Mouse (Mus musculus): ENCODE results near the gene Slc17a5. TPM values are rescaled to one million over a fixed set of nuclear protein-coding genes. Genes with fewer than 3 reads are reported as not detected.
"Not testable (repeated sequence)": the region's sequence is repeated elsewhere in the genome, so short reads cannot be mapped to it uniquely, and the experiment has no call there.

Slc17a5 gene
- polyA plus RNA-seq, 1 experiment from 2014 or later: 16.9 TPM

- no peaks in the 10 kb centered on the region for H3K4me1 ChIP-seq (ENCODE audit: control insufficient read depth, insufficient read depth, low read length)
- H3K27me3 ChIP-seq (ENCODE audit: control insufficient read depth, insufficient read depth, low read length): no peaks in the 10 kb centered on the region
- H3K9me3 ChIP-seq (ENCODE audit: control insufficient read depth, low read length): no peaks in the 10 kb centered on the region
- H3K27ac ChIP-seq (replicated peaks; ENCODE audit: low read depth, low read length): peak overlapping the region; percentile 87
- H3K4me2 ChIP-seq (ENCODE audit: low read length): peak overlapping the region; percentile 93
- peak; percentile 77 for ATAC-seq (ENCODE audit: low FRiP score, low TSS enrichment)
- H3K36me3 ChIP-seq (ENCODE audit: control insufficient read depth, insufficient read depth, low read length): no peaks in the 10 kb centered on the region
- H3K9ac ChIP-seq (replicated peaks; ENCODE audit: low read length): peak overlapping the region; percentile 70
- WGBS: 4% methylated on average over 16 of the region's 16 CpGs
- peak; percentile 88 for DNase-seq
- H3K4me3 ChIP-seq (replicated peaks; ENCODE audit: low read depth, low read length): peak overlapping the region; percentile 48
Observed at GRCm38 (mm10) chr9:78527767-78528381, 60.0 kb downstream of the Slc17a5 start.

- WGBS: under 1% methylated on average over 24 of the region's 24 CpGs
- Histone ChIP-seq H3K36me3 (ENCODE audit: control insufficient read depth, insufficient read depth, low read length) (no peaks in the 10 kb centered on the region), H3K27ac (replicated peaks; ENCODE audit: low read depth, low read length) (peak overlapping the region; percentile 87), H3K4me2 (ENCODE audit: low read length) (peak overlapping the region; percentile 93), H3K4me1 (ENCODE audit: control insufficient read depth, insufficient read depth, low read length) (no peaks in the 10 kb centered on the region), H3K9ac (replicated peaks; ENCODE audit: low read length) (peak overlapping the region; percentile 70), H3K9me3 (ENCODE audit: control insufficient read depth, low read length) (no peaks in the 10 kb centered on the region), H3K27me3 (ENCODE audit: control insufficient read depth, insufficient read depth, low read length) (no peaks in the 10 kb centered on the region), H3K4me3 (replicated peaks; ENCODE audit: low read depth, low read length) (peak overlapping the region; percentile 48)
- ATAC-seq (ENCODE audit: low FRiP score, low TSS enrichment) (peak; percentile 81), DNase-seq (peak; percentile 90)
Observed at GRCm38 (mm10) chr9:78527301-78527761, 60.5 kb downstream of the Slc17a5 start.

GRCm38 (mm10) chr9:78526206-78526605, 61.6 kb downstream of the Slc17a5 start:
- no peaks in the 10 kb centered on the region for H3K9me3 ChIP-seq (ENCODE audit: control insufficient read depth, low read length)
- 89% methylated on average over 2 of the region's 2 CpGs for WGBS
- H3K4me1 ChIP-seq (ENCODE audit: control insufficient read depth, insufficient read depth, low read length): no peaks in the 10 kb centered on the region
- no peak for DNase-seq
- H3K27me3 ChIP-seq (ENCODE audit: control insufficient read depth, insufficient read depth, low read length): no peaks in the 10 kb centered on the region
- H3K4me2 ChIP-seq (ENCODE audit: low read length): no peak overlapping the region
- no peak overlapping the region for H3K9ac ChIP-seq (replicated peaks; ENCODE audit: low read length)
- no peaks in the 10 kb centered on the region for H3K36me3 ChIP-seq (ENCODE audit: control insufficient read depth, insufficient read depth, low read length)
- H3K4me3 ChIP-seq (replicated peaks; ENCODE audit: low read depth, low read length): no peak overlapping the region
- ATAC-seq (ENCODE audit: low FRiP score, low TSS enrichment): no peak
- H3K27ac ChIP-seq (replicated peaks; ENCODE audit: low read depth, low read length): no peak overlapping the region

- WGBS: 92% methylated on average over 17 of the region's 17 CpGs
Observed at GRCm38 (mm10) chr9:78525451-78526135, 62.2 kb downstream of the Slc17a5 start.

GRCm38 (mm10) chr9:78521689-78522088, 66.2 kb downstream of the Slc17a5 start:
- peak overlapping the region; percentile 44 for H3K4me3 ChIP-seq (replicated peaks; ENCODE audit: low read depth, low read length)
- H3K4me2 ChIP-seq (ENCODE audit: low read length): peak overlapping the region; percentile 78
- ATAC-seq (ENCODE audit: low FRiP score, low TSS enrichment) (peak; percentile 3; the same call in 1 of the 2 replicates), DNase-seq (peak; percentile 62)
- H3K9ac ChIP-seq (replicated peaks; ENCODE audit: low read length): peak overlapping the region; percentile 54
- peak overlapping the region; percentile 73; the same call in 1 of the 2 replicates for H3K27ac ChIP-seq (replicated peaks; ENCODE audit: low read depth, low read length)
- 35% methylated on average over 14 of the region's 14 CpGs for WGBS
- no peaks in the 10 kb centered on the region for H3K27me3 ChIP-seq (ENCODE audit: control insufficient read depth, insufficient read depth, low read length)
- no peaks in the 10 kb centered on the region for H3K36me3 ChIP-seq (ENCODE audit: control insufficient read depth, insufficient read depth, low read length)
- peaks cover 8% of the 10 kb centered on the region for H3K4me1 ChIP-seq (ENCODE audit: control insufficient read depth, insufficient read depth, low read length)
- no peaks in the 10 kb centered on the region for H3K9me3 ChIP-seq (ENCODE audit: control insufficient read depth, low read length)

More at GRCm38 (mm10) chr9:78525451-78526135, 62.2 kb downstream of the Slc17a5 start:
- Histone ChIP-seq H3K27me3 (ENCODE audit: control insufficient read depth, insufficient read depth, low read length) (no peaks in the 10 kb centered on the region), H3K4me3 (replicated peaks; ENCODE audit: low read depth, low read length) (no peak overlapping the region), H3K4me1 (ENCODE audit: control insufficient read depth, insufficient read depth, low read length) (no peaks in the 10 kb centered on the region), H3K4me2 (ENCODE audit: low read length) (no peak overlapping the region), H3K36me3 (ENCODE audit: control insufficient read depth, insufficient read depth, low read length) (no peaks in the 10 kb centered on the region), H3K27ac (replicated peaks; ENCODE audit: low read depth, low read length) (no peak overlapping the region), H3K9me3 (ENCODE audit: control insufficient read depth, low read length) (no peaks in the 10 kb centered on the region), H3K9ac (replicated peaks; ENCODE audit: low read length) (no peak overlapping the region)
- DNase-seq (no peak), ATAC-seq (ENCODE audit: low FRiP score, low TSS enrichment) (no peak)

- Histone ChIP-seq H3K4me1 (ENCODE audit: control insufficient read depth, insufficient read depth, low read length) (peaks cover 8% of the 10 kb centered on the region), H3K4me2 (ENCODE audit: low read length) (peak overlapping the region; percentile 78), H3K27ac (replicated peaks; ENCODE audit: low read depth, low read length) (peak overlapping the region; percentile 73), H3K27me3 (ENCODE audit: control insufficient read depth, insufficient read depth, low read length) (no peaks in the 10 kb centered on the region), H3K9me3 (ENCODE audit: control insufficient read depth, low read length) (no peaks in the 10 kb centered on the region), H3K4me3 (replicated peaks; ENCODE audit: low read depth, low read length) (peak overlapping the region; percentile 44), H3K9ac (replicated peaks; ENCODE audit: low read length) (peak overlapping the region; percentile 54), H3K36me3 (ENCODE audit: control insufficient read depth, insufficient read depth, low read length) (no peaks in the 10 kb centered on the region)
- DNase-seq (peak; percentile 80), ATAC-seq (ENCODE audit: low FRiP score, low TSS enrichment) (peak; percentile 69)
- 2% methylated on average over 40 of the region's 40 CpGs for WGBS
Observed at GRCm38 (mm10) chr9:78520780-78521601, 66.8 kb downstream of the Slc17a5 start.

- Histone ChIP-seq H3K9me3 (ENCODE audit: control insufficient read depth, low read length) (no peaks in the 10 kb centered on the region), H3K4me1 (ENCODE audit: control insufficient read depth, insufficient read depth, low read length) (peaks cover 8% of the 10 kb centered on the region), H3K4me3 (replicated peaks; ENCODE audit: low read depth, low read length) (peak overlapping the region; percentile 44), H3K9ac (replicated peaks; ENCODE audit: low read length) (peak overlapping the region; percentile 54), H3K27ac (replicated peaks; ENCODE audit: low read depth, low read length) (peak overlapping the region; percentile 73), H3K4me2 (ENCODE audit: low read length) (peak overlapping the region; percentile 78), H3K27me3 (ENCODE audit: control insufficient read depth, insufficient read depth, low read length) (no peaks in the 10 kb centered on the region), H3K36me3 (ENCODE audit: control insufficient read depth, insufficient read depth, low read length) (no peaks in the 10 kb centered on the region)
- 3% methylated on average over 15 of the region's 15 CpGs for WGBS
- ATAC-seq (ENCODE audit: low FRiP score, low TSS enrichment): peak; percentile 81
- DNase-seq: peak; percentile 85
Observed at GRCm38 (mm10) chr9:78520127-78520779, 67.6 kb downstream of the Slc17a5 start.

- ATAC-seq (ENCODE audit: low FRiP score, low TSS enrichment); H3K27me3 ChIP-seq (ENCODE audit: control insufficient read depth, insufficient read depth, low read length); H3K9me3 ChIP-seq (ENCODE audit: control insufficient read depth, low read length); H3K4me2 ChIP-seq (ENCODE audit: low read length); DNase-seq; H3K9ac ChIP-seq (replicated peaks; ENCODE audit: low read length); H3K4me3 ChIP-seq (replicated peaks; ENCODE audit: low read depth, low read length); H3K4me1 ChIP-seq (ENCODE audit: control insufficient read depth, insufficient read depth, low read length); H3K36me3 ChIP-seq (ENCODE audit: control insufficient read depth, insufficient read depth, low read length): not testable (repeated sequence)
- 0 out of 2 replicates have a peak overlapping the region, but pooled peaks have one; percentile 13 for H3K27ac ChIP-seq (replicated peaks; ENCODE audit: low read depth, low read length)
- 69% methylated on average over 3 of the region's 3 CpGs for WGBS
Observed at GRCm38 (mm10) chr9:78517237-78517636, 70.6 kb downstream of the Slc17a5 start.

Data from midbrain, embryonic 14.5 days (tissue).